Mouse (Mus musculus): ENCODE data around the gene Wfdc1. TPM values are rescaled to one million over a fixed set of nuclear protein-coding genes. Genes with fewer than 3 reads are reported as not detected.

Gene Wfdc1
- total and polyA plus RNA-seq, 3 experiments: not detected

DNA sequence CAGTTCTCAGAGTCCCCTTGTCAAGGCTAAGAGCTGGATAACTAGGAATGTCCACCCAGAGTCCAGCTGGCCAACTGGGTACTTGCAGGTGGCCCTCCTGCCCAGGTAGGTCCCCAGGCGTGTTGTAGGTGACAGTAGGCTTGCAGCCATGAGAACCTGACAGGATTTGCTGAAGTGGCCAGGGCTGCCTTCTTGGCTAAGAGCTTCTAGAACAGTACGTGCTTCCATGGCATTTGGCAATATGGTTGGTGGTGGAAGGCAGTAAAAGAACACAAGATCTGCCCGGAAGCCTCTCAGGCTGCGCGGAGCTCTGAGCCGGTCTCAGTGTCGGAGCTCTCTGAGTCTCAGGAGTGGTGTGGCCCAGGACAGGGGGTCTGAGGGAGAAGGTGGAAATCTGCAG, 41.2 kb upstream of the Wfdc1 start:
- H3K4me3 ChIP-seq (replicated peaks in 1 of 3; ENCODE audit: low read depth in 2 of 3, low read length in 2 of 3, poor library complexity in 1 of 3): no peak overlapping the region
- H3K4me1 ChIP-seq (ENCODE audit: control insufficient read depth in 1 of 2, insufficient read depth in 2 of 2): 0 out of 4 replicates have a peak, but pooled peaks cover 0 to 2% of the 10 kb centered on the region in 2 experiments
- no peak overlapping the region for H3K4me2 ChIP-seq (ENCODE audit: insufficient read depth, low read depth, poor library complexity, severe bottlenecking)
- H3K27ac ChIP-seq (ENCODE audit: insufficient read depth, low read depth): no peak overlapping the region
- H3K27me3 ChIP-seq (replicated peaks): peaks cover 76% of the 10 kb centered on the region
- no peaks in the 10 kb centered on the region for H3K9me3 ChIP-seq (replicated peaks; ENCODE audit: low read length)
- H3K79me2 ChIP-seq (replicated peaks; ENCODE audit: control insufficient read depth, extremely low read depth, insufficient read depth, poor library complexity, severe bottlenecking): no peaks in the 10 kb centered on the region
- in situ Hi-C loops (cut with MboI; ENCODE audit: low pct_ligation_motif_present, low pct_unique_long_range_greater_than_20kb, low sequenced_read_pairs) (no loop called here), dilution Hi-C loops (cut with MboI; ENCODE audit: extremely low pct_ligation_motif_present, extremely low pct_unique_long_range_greater_than_20kb, low sequenced_read_pairs) (no loop called here)
- TF ChIP-seq MXI1 (IDR thresholded peaks at IDR 0.05; ENCODE audit: low read depth, low read length) (no peak), POLR2AphosphoS2 (IDR thresholded peaks at IDR 0.05; ENCODE audit: low read depth, low read length) (no peak), ETS1 (conservative IDR thresholded peaks at IDR 0.05; ENCODE audit: low read depth, low read length) (no peak), ZKSCAN1 (IDR thresholded peaks at IDR 0.05; ENCODE audit: borderline replicate concordance, low read depth, low read length) (no peak), E2F4 (IDR thresholded peaks at IDR 0.05; ENCODE audit: insufficient replicate concordance, low read depth, low read length) (no peak), CHD2 (IDR thresholded peaks at IDR 0.05; ENCODE audit: low read length) (no peak), EP300 (IDR thresholded peaks at IDR 0.05; ENCODE audit: low read length) (no peak), USF2 (conservative IDR thresholded peaks at IDR 0.05; ENCODE audit: low read depth, low read length) (no peak), TBP (conservative IDR thresholded peaks at IDR 0.05; ENCODE audit: low read depth, low read length) (no peak), TCF12 (IDR thresholded peaks at IDR 0.05; ENCODE audit: low read depth, low read length) (no peak)
- no peak for DNase-seq (ENCODE audit: extremely low read depth)
- H3K9ac ChIP-seq (ENCODE audit: insufficient read depth, low read depth): no peak overlapping the region
- no peaks in the 10 kb centered on the region for H3K36me3 ChIP-seq (replicated peaks in 1 of 2; ENCODE audit: control insufficient read depth in 1 of 2, insufficient read depth in 1 of 2, low read length in 1 of 2)

DNA sequence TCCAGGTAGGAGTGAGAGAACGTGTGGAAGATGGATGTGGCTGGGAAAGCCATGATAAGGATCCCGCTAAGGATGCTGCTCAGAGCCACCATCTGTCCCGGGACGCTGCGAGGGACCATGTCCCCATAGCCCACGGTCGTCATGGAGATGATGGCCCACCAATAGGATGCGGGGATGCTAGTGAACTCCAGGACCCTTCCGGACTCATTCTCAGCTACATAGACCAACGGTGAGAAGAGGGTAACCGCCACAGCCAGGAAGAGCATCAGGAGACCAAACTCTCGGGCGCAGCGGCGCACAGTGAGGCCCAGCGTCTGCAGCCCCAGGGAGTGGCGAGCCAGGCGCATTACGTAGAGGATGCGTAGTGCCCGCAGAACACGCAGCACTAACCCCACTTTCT, 40.4 kb upstream of the Wfdc1 start:
- Histone ChIP-seq H3K4me2 (ENCODE audit: insufficient read depth, low read depth, poor library complexity, severe bottlenecking) (no peak overlapping the region), H3K9me3 (replicated peaks; ENCODE audit: low read length) (no peaks in the 10 kb centered on the region), H3K9ac (ENCODE audit: insufficient read depth, low read depth) (no peak overlapping the region), H3K79me2 (replicated peaks; ENCODE audit: control insufficient read depth, extremely low read depth, insufficient read depth, poor library complexity, severe bottlenecking) (no peaks in the 10 kb centered on the region), H3K4me1 (ENCODE audit: control insufficient read depth in 1 of 2, insufficient read depth in 2 of 2) (peaks cover 2% of the 10 kb centered on the region in 2 experiments; a peak in 1 of 4 replicates), H3K27ac (ENCODE audit: insufficient read depth, low read depth) (no peak overlapping the region), H3K4me3 (replicated peaks in 1 of 3; ENCODE audit: low read depth in 2 of 3, low read length in 2 of 3, poor library complexity in 1 of 3) (no peak overlapping the region), H3K36me3 (replicated peaks in 1 of 2; ENCODE audit: control insufficient read depth in 1 of 2, insufficient read depth in 1 of 2, low read length in 1 of 2) (no peaks in the 10 kb centered on the region), H3K27me3 (replicated peaks) (peaks cover 75% of the 10 kb centered on the region)
- dilution Hi-C loops (cut with MboI; ENCODE audit: extremely low pct_ligation_motif_present, extremely low pct_unique_long_range_greater_than_20kb, low sequenced_read_pairs) (no loop called here), in situ Hi-C loops (cut with MboI; ENCODE audit: low pct_ligation_motif_present, low pct_unique_long_range_greater_than_20kb, low sequenced_read_pairs) (no loop called here)
- no peak for DNase-seq (ENCODE audit: extremely low read depth)
- TF ChIP-seq MEF2A (IDR thresholded peaks at IDR 0.05; ENCODE audit: borderline replicate concordance, low read depth, low read length) (no peak), BHLHE40 (IDR thresholded peaks at IDR 0.05; ENCODE audit: low read depth, low read length) (no peak), SMC3 (IDR thresholded peaks at IDR 0.05; ENCODE audit: low read depth, low read length) (no peak)

DNA sequence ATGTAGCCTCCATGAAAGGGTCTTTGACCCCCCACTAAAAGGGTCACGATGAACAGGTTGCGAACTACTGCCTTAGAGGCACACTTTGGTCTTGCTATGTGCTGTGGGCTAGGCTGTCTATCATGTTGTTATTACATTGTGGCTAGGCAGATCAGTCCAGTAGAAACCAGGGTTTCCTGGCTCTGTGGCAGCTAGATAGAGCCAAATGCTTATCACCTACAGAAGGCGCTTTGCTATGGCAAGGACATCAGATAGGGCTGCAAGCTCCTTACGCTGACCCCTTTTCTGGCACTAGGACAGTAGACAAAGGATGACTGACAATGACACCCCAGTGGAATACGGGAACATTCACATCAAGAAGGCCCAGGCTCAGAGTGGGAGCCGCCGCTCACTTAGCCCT, 39.0 kb upstream of the Wfdc1 start:
- Histone ChIP-seq H3K4me3 (replicated peaks in 1 of 3; ENCODE audit: low read depth in 2 of 3, low read length in 2 of 3, poor library complexity in 1 of 3) (no peak overlapping the region), H3K4me1 (ENCODE audit: control insufficient read depth in 1 of 2, insufficient read depth in 2 of 2) (peaks cover 2 to 5% of the 10 kb centered on the region in 2 experiments; a peak in 1 of 4 replicates), H3K36me3 (replicated peaks in 1 of 2; ENCODE audit: control insufficient read depth in 1 of 2, insufficient read depth in 1 of 2, low read length in 1 of 2) (no peaks in the 10 kb centered on the region), H3K9ac (ENCODE audit: insufficient read depth, low read depth) (no peak overlapping the region), H3K4me2 (ENCODE audit: insufficient read depth, low read depth, poor library complexity, severe bottlenecking) (no peak overlapping the region), H3K9me3 (replicated peaks; ENCODE audit: low read length) (no peaks in the 10 kb centered on the region), H3K27me3 (replicated peaks) (peaks cover 77% of the 10 kb centered on the region), H3K79me2 (replicated peaks; ENCODE audit: control insufficient read depth, extremely low read depth, insufficient read depth, poor library complexity, severe bottlenecking) (no peaks in the 10 kb centered on the region), H3K27ac (ENCODE audit: insufficient read depth, low read depth) (no peak overlapping the region)
- dilution Hi-C loops (cut with MboI; ENCODE audit: extremely low pct_ligation_motif_present, extremely low pct_unique_long_range_greater_than_20kb, low sequenced_read_pairs): no loop called here
- in situ Hi-C loops (cut with MboI; ENCODE audit: low pct_ligation_motif_present, low pct_unique_long_range_greater_than_20kb, low sequenced_read_pairs): no loop called here
- no peak for TF ChIP-seq MAFK (IDR thresholded peaks at IDR 0.05; ENCODE audit: insufficient replicate concordance, low read length)
- no peak for TF ChIP-seq E2F4 (IDR thresholded peaks at IDR 0.05; ENCODE audit: insufficient replicate concordance, low read depth, low read length)
- no peak for TF ChIP-seq BHLHE40 (IDR thresholded peaks at IDR 0.05; ENCODE audit: low read depth, low read length)
- TF ChIP-seq MEF2A (IDR thresholded peaks at IDR 0.05; ENCODE audit: borderline replicate concordance, low read depth, low read length): no peak
- no peak for TF ChIP-seq ZC3H11A (IDR thresholded peaks at IDR 0.05; ENCODE audit: low read depth, low read length)
- no peak for TF ChIP-seq ZKSCAN1 (IDR thresholded peaks at IDR 0.05; ENCODE audit: borderline replicate concordance, low read depth, low read length)
- TF ChIP-seq JUN (IDR thresholded peaks at IDR 0.05; ENCODE audit: insufficient read depth, low read depth, low read length): no peak
- TF ChIP-seq HCFC1 (IDR thresholded peaks at IDR 0.05; ENCODE audit: low read depth, low read length): no peak
- no peak for TF ChIP-seq JUND (conservative IDR thresholded peaks at IDR 0.05; ENCODE audit: low read depth, low read length)
- no peak for TF ChIP-seq EP300 (IDR thresholded peaks at IDR 0.05; ENCODE audit: low read length)
- no peak for TF ChIP-seq CHD1 (IDR thresholded peaks at IDR 0.05; ENCODE audit: low read depth, low read length)
- TF ChIP-seq NRF1 (IDR thresholded peaks at IDR 0.05; ENCODE audit: low read depth, low read length): no peak
- no peak for TF ChIP-seq USF2 (conservative IDR thresholded peaks at IDR 0.05; ENCODE audit: low read depth, low read length)
- DNase-seq (ENCODE audit: extremely low read depth): no peak
